Mouse (Mus musculus): ENCODE measurements around the gene Stum.
"Not testable (repeated sequence)": the region's sequence is repeated elsewhere in the genome, so short reads cannot be mapped to it uniquely, and the experiment has no call there.

Stum gene

GRCm38 (mm10) chr1:180390321-180390731, 93.0 kb downstream of the Stum start:
- ATAC-seq (ENCODE audit: insufficient number of reproducible peaks, low FRiP score, low TSS enrichment): 0 out of 2 replicates have a peak, but pooled peaks have one; percentile 5

- not testable (repeated sequence) for ATAC-seq (ENCODE audit: insufficient number of reproducible peaks, low FRiP score, low TSS enrichment)
Observed at GRCm38 (mm10) chr1:180389213-180389760, 94.0 kb downstream of the Stum start.

- no peak for ATAC-seq (ENCODE audit: insufficient number of reproducible peaks, low FRiP score, low TSS enrichment)
Observed at GRCm38 (mm10) chr1:180388481-180388880, 94.8 kb downstream of the Stum start.

GRCm38 (mm10) chr1:180387750-180388480, 95.4 kb downstream of the Stum start:
- ATAC-seq (ENCODE audit: insufficient number of reproducible peaks, low FRiP score, low TSS enrichment): no peak

- ATAC-seq (ENCODE audit: insufficient number of reproducible peaks, low FRiP score, low TSS enrichment): peak; percentile 94
Observed at GRCm38 (mm10) chr1:180386951-180387749, 96.2 kb downstream of the Stum start.

GRCm38 (mm10) chr1:180385308-180385707, 98.0 kb downstream of the Stum start:
- ATAC-seq (ENCODE audit: insufficient number of reproducible peaks, low FRiP score, low TSS enrichment): no peak

GRCm38 (mm10) chr1:180384486-180384885, 98.8 kb downstream of the Stum start:
- ATAC-seq (ENCODE audit: insufficient number of reproducible peaks, low FRiP score, low TSS enrichment): no peak

- no peak for ATAC-seq (ENCODE audit: insufficient number of reproducible peaks, low FRiP score, low TSS enrichment)
Observed at GRCm38 (mm10) chr1:180383884-180384283, 99.4 kb downstream of the Stum start.

Measured in cerebellum, adult (tissue).